Mouse (Mus musculus) megakaryocyte progenitor cell, adult 5-6 weeks (primary cell): ENCODE measurements around the gene Pex11b. TPM values are rescaled to one million over a fixed set of nuclear protein-coding genes. Genes with fewer than 3 reads are reported as not detected.
"Not testable (repeated sequence)": the region's sequence is repeated elsewhere in the genome, so short reads cannot be mapped to it uniquely, and the experiment has no call there.

Experiments used
- ATAC-seq: replicated peaks from 2 replicates; pipeline ENCODE4 v1.8.0; 2016; ENCODE audit warnings: mild to moderate bottlenecking, moderate TSS enrichment, inconsistent platforms; ENCODE audit not compliant: poor library complexity
- total RNA-seq, 2 experiments: library from RNA; stranded (forward) in 1 of 2; stranded (reverse) in 1 of 2; fragments of 157-497, 149-512 nt in 1 of 2; fragments of 200-1000 nt in 1 of 2; gene quantifications; 2 replicates each; pipeline versions ENCODE4 v1.2.3 to v1.2.4; 2015 to 2017

Pex11b gene
- total RNA-seq, 2 experiments from 2014 or later, result 18.9 to 26.4 TPM

DNA sequence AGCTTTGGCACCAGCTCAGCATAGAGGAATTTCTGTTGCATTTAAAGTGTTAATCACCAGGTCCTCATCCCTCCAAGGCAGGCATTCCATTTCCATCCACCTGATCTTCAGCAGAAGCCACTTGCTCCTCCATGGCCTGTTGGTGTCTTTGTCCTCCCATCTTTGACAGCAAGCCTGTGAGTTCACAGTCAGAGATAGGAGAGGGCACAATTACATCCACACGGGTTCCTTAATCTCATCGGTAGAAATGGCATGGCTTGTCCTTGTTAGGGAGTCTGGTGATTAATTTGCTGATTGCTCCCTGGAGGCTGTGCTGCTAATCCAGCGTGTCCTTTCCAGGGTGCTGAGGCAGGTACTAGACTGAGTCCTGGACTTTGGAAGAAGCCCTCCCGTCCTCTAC lies 38.3 kb downstream of the Pex11b start:
- no peak for ATAC-seq

DNA sequence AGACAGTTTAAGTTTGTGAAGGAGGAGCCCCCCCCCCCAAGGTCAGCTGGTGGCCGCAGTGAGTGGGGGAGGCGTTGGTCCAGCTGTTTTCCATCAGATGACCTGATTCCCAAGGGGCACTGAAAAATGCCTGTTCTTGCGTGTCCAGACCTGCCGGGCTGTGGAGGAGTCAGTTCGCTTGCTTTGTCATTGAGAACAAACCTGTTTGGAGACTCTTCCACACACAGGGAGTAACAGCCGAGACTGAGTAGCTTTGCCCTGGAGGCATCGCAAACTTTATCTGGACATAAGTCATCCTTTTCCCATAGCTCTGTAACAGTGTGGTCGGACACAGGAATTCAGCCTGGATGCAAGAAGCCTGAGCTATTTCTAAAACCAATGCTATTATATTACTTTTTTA lies 39.3 kb downstream of the Pex11b start:
- no peak for ATAC-seq

DNA sequence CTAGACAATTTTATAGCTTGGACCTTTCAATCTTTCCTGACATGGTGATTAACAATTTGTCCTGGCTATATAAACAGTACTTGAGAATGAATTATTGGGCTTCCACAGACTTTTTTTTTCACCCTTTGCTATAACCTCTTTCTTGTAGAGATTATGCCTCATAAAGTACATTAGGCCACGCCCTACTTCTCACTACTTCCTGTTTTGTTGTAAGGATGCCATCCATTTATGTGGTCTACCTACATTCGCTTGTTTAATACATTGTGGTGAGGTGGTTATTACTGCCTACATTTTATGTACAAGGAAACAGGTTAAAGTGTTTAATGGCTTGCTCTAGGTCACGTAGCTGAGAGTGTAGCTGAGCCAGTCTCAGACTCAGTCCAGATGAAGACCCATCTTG lies 40.0 kb downstream of the Pex11b start:
- peak; percentile 54; the same call in 1 of the 2 replicates for ATAC-seq

DNA sequence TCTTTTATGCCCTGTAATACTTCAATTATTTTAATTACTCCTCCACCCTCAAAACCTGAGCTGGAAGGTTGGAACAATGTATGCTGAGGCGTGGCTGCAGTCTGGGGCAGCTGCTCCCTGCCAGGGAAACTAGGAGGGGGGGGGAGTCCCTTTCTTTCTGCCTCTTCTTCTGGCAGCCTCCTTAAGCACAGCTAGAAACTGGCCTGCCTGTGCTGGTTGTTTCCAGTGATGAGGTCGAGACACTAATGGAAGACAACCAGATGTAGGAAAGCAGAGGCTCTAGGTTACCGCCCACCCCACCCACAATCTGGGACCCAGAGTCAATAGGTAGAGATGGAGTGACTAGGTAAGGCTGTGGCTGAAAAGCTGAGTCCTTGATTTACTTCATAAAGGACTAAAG lies 40.5 kb downstream of the Pex11b start:
- no peak for ATAC-seq

DNA sequence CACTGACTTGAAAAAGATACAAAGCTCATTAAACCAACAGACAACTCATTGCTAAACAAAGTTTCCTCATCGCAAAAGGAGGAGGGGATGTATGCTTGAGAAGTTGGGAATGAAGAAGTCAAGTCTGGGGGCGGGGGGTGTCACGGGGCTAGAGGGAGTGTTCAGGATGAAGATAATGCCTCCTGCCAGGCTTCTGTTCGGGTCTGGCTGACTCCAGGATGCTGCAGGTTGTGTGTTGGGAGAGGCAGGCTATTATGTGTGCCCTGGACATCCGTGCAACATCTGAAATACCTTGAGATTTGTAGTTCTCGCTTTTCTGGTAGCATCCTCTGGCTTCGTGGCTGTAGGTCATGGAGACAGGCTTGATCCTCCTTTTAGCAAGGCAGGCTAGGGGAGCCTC lies 43.3 kb downstream of the Pex11b start:
- ATAC-seq, result no peak

DNA sequence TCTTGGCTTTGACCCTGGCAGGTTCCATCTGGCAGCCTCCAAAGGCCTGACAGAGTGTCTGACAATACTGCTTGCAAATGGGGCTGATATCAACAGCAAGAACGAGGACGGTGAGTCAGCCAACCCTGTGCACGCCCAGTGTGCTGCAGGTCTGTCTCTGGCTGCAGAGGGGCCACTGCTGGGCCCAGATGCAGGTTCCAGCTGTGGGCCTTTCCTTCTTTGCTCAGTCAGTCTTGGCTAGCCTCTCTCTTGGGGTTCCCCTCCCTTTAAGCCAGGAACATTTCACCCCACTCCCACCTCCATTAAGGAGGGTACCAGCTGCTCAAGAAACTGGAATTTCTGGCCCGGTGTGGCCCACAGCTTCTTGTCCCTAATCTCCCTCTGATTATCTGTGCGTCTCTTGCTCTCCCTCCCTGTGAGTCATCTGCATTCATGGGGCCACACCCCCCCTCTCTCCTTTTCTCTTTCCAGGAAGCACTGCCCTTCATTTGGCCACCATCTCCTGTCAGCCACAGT lies 44.0 kb downstream of the Pex11b start:
- peak; percentile 45; the same call in 1 of the 2 replicates for ATAC-seq

DNA sequence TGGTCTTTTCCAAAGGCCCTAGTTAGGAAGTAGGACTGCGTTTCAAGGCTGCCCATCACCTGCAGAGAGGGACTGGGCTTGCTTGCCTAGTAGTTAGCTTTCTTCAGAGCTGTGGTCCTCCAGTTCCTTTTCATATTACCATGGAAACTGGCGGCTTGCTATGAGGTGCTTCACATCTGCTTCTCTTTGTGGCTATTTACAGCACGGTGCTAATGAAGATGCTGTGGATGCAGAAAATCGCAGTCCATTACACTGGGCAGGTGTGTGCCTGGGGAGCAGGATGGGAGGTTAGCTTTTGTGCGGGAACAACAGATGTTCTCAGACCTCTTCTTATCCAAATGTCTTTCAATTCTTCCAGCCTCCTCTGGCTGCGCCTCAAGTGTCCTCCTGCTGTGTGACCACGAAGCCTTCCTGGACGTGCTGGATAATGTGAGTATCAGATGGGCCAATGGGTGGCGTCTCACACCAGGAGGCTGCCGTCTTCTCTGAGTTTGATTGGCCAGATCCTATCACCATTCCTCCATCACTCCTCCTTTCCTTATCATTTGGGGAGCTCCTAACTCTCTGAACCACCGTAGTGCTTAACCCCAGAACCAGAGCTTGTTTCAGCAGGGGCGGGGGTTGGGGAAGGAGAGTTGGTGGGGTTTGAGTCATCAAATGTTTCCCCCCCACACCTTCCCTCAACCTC lies 45.2 kb downstream of the Pex11b start:
- peak; percentile 36; the same call in 1 of the 2 replicates for ATAC-seq

DNA sequence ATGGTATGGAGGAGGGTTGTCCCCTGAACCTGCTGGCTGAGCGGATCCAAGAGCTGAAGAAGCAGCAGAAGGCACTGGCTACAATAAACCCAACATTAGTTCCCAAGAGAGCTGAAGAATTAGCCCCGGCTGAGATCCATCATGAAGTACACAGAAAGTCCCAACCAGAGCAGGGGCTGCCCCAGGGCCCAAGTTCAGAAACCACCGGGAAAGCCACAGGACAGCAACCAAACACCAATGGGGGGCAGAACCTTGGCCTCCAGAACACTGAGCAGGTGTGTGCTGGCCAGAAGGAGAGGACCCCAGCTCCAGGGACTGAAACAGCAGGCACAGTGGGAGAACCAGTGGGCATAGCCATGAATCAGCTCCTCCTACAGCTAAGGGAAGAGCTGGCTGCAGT lies 48.3 kb downstream of the Pex11b start:
- ATAC-seq, result no peak

DNA sequence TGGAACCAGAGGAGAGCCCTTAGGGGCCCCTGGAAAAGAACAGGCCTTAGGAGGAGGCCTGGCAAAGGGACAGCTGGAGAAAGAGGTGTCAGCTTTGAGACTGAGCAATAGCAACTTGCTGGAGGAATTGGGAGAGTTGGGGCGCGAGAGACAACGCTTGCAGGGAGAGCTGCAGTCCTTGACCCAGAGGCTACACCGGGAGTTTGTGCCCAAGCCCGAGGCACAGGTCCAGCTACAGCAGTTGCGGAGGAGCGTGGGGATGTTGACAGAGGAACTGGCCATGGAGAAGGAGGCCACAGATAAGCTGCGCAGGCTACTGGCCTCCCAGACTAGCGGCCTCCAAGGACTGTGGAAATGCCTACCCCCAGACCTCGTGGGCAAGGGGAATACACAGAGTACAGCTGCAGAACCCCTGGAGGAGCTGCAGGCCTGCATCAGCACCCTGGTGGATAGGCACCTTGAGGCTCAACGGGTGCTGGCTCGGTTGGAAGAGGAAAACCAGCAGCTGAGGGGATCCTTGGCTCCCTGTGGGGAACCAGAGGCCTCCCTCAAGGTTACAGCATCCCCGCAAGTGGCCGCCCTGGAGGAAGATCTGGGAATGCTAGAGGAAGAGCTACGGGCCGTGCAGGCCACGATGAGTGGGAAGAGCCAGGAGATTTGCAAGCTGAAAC lies 49.1 kb downstream of the Pex11b start:
- ATAC-seq, result no peak

DNA sequence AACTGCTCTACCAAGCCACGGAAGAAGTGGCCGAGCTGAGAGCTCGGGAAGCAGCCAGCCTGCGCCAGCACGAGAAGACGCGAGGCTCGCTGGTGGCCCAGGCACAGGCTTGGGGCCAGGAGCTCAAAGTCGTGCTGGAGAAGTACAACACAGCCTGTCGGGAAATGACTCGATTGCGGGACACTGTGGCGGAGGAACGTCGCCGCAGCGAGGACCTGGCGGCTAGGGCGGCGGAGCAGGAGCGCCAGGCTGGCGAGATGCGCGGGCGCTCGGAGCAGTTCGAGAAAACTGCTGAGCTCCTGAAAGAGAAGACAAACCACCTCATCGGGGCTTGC lies 49.6 kb downstream of the Pex11b start:
- ATAC-seq, result 0 out of 2 replicates have a peak, but pooled peaks have one; percentile 30

DNA sequence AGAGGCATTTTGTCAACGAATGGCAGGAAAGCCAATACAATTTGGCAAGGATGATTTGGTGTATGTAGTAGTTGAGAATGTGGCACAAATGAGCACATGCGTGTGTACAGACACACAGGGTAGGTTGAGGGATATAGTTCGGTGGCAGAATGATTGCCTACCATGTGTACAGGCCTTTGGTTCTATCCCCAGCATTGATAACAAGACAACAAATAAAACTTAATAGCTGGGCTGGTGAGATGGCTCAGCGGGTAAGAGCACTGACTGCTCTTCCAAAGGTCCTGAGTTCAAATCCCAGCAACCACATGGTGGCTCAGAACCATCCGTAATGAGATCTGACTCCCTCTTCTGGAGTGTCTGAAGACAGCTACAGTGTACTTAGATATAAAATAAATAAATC lies 50.9 kb downstream of the Pex11b start:
- ATAC-seq, result not testable (repeated sequence)

DNA sequence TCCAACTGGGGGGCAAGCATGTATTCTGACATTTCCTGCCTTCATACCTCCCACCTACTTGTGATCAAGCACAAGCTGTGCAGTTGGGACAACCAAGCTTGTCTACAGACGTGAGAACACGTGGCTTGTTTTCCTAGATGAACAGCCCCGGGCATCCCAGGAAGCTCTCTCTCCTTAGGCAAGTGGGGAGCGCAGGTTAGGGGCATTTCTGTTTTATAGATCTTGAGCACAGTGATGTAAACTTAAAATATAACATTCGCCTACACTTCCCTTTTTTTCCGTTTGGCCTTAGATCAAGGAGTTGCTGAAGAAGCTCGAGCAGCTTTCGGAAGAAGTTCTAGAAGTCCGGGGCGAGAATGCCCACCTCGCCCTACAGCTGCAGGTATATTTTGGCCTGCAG lies 53.7 kb downstream of the Pex11b start:
- ATAC-seq, result no peak

DNA sequence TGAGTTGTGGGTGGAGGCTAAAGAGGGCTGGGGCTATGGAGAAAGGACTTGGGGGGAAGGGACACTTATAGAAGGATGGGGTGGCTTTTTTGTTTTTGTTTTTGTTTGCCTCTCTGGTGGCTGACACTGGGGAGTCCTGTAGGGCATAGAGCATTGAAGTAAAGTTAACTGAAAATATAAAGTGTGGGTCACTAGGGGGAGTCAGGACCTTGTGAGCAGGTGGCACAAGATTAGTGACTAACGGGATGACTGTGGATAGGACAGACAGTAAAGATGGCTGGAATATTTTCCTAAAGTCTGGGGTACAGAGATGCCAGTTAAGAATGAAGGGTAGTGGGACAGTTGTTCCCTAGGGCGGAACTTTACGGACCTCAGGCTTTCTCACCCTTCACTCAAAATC lies 55.1 kb downstream of the Pex11b start:
- ATAC-seq, result peak; percentile 79

DNA sequence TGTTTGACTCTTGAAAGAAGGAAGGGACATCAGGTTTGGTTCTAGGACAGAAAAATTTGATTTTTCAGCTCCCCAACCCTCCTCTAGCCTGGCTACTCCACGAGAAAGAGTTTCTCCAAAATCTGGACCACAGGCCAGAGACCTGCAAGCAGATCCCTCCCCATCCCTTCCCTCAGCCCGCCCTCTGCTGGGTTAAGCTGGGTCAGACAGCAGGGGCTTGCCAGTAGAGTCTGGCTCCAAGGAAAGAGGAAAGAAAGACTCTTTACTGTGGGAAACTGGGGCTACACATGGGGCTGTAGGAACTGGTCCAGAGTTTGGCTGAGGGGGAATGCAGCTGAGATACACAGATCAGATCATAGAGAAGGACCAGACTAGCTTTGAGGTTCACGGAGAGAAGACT lies 57.3 kb downstream of the Pex11b start:
- no peak for ATAC-seq

DNA sequence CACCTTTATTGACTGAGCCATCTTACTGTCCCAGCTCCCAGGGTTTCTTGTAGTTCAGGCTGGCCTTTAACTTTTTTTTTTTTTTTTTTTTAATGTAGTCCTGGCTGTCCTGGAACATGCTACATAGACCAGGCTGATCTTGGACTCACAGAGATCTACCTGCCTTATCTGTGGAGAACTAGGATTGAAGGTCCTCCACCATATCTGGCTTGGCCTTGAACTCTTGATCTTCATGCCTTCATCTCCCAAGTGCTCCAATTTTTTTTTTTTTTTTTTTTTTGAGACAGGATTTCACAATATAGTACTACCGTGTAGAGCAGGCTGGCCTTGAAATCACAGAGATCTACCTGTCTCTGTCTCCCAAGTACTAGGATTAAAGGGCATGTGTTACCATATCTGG lies 58.4 kb downstream of the Pex11b start:
- ATAC-seq, result no peak

Other genes with a start within 250 kb of the Pex11b start
- not detected in 2 replicates for gene BC107364, start 183.1 kb upstream of the Pex11b start, total RNA-seq (2015)
- gene BC107364, start 183.1 kb upstream of the Pex11b start, total RNA-seq (2017), result not detected in 2 replicates
- gene Hfe2, start 110.2 kb upstream of the Pex11b start, total RNA-seq (2015), result not detected in 2 replicates
- gene Hfe2, start 110.2 kb upstream of the Pex11b start, total RNA-seq (2017), result not detected in 2 replicates
- 103 and 139 TPM in 2 replicates for gene Txnip, start 77.4 kb upstream of the Pex11b start, total RNA-seq (2015)
- gene Txnip, start 77.4 kb upstream of the Pex11b start, total RNA-seq (2017), result 94.6 and 128 TPM in 2 replicates
- not detected in 2 replicates for gene Gm16253, start 58.4 kb upstream of the Pex11b start, total RNA-seq (2015)
- not detected in 2 replicates for gene Gm16253, start 58.4 kb upstream of the Pex11b start, total RNA-seq (2017)
- 27.0 and 30.4 TPM in 2 replicates for gene Polr3gl, start 41.2 kb upstream of the Pex11b start, total RNA-seq (2015)
- 50.7 and 59.5 TPM in 2 replicates for gene Polr3gl, start 41.2 kb upstream of the Pex11b start, total RNA-seq (2017)
- gene Ankrd34a, start 38.7 kb upstream of the Pex11b start, total RNA-seq (2015), result not detected in 2 replicates
- gene Ankrd34a, start 38.7 kb upstream of the Pex11b start, total RNA-seq (2017), result not detected in 2 replicates
- 0.89 and 3.0 TPM in 2 replicates for gene Lix1l, start 34.2 kb upstream of the Pex11b start, total RNA-seq (2015)
- 0.83 and 2.3 TPM in 2 replicates for gene Lix1l, start 34.2 kb upstream of the Pex11b start, total RNA-seq (2017)
- gene Rbm8a, start 5.4 kb upstream of the Pex11b start, total RNA-seq (2015), result 116 and 119 TPM in 2 replicates
- 58.2 and 64.5 TPM in 2 replicates for gene Rbm8a, start 5.4 kb upstream of the Pex11b start, total RNA-seq (2017)
- gene Gm42957, start 98 bp downstream of the Pex11b start, total RNA-seq (2015), result 0.10 TPM in 1 of 2 replicates, not detected in the other
- gene Gm42957, start 98 bp downstream of the Pex11b start, total RNA-seq (2017), result not detected in 2 replicates
- 0.79 and 1.2 TPM in 2 replicates for gene Itga10, start 10.2 kb downstream of the Pex11b start, total RNA-seq (2015)
- gene Itga10, start 10.2 kb downstream of the Pex11b start, total RNA-seq (2017), result 0.07 TPM in 1 of 2 replicates, not detected in the other
- gene Ankrd35, start 34.8 kb downstream of the Pex11b start, total RNA-seq (2015), result not detected in 2 replicates
- not detected in 2 replicates for gene Ankrd35, start 34.8 kb downstream of the Pex11b start, total RNA-seq (2017)
- 4.0 and 8.1 TPM in 2 replicates for gene Pias3, start 61.0 kb downstream of the Pex11b start, total RNA-seq (2015)
- 2.6 and 6.7 TPM in 2 replicates for gene Pias3, start 61.0 kb downstream of the Pex11b start, total RNA-seq (2017)
- gene Nudt17, start 73.2 kb downstream of the Pex11b start, total RNA-seq (2015), result 0.59 TPM in 1 of 2 replicates, not detected in the other
- not detected in 2 replicates for gene Nudt17, start 73.2 kb downstream of the Pex11b start, total RNA-seq (2017)
- gene Polr3c, start 92.3 kb downstream of the Pex11b start, total RNA-seq (2015), result 31.2 and 35.2 TPM in 2 replicates
- 19.8 and 27.7 TPM in 2 replicates for gene Polr3c, start 92.3 kb downstream of the Pex11b start, total RNA-seq (2017)
- 71.4 and 76.5 TPM in 2 replicates for gene Rnf115, start 92.3 kb downstream of the Pex11b start, total RNA-seq (2015)
- gene Rnf115, start 92.3 kb downstream of the Pex11b start, total RNA-seq (2017), result 70.7 and 81.6 TPM in 2 replicates
- gene Pdzk1, start 193.9 kb downstream of the Pex11b start, total RNA-seq (2015), result not detected in 2 replicates
- not detected in 2 replicates for gene Pdzk1, start 193.9 kb downstream of the Pex11b start, total RNA-seq (2017)
- gene Cd160, start 194.0 kb downstream of the Pex11b start, total RNA-seq (2015), result 0.98 and 2.1 TPM in 2 replicates
- 0.57 TPM in 1 of 2 replicates, not detected in the other for gene Cd160, start 194.0 kb downstream of the Pex11b start, total RNA-seq (2017)